Mouse (Mus musculus) heart, embryonic 10.5 days (tissue): ENCODE data around the gene Soat2. TPM values are rescaled to one million over a fixed set of nuclear protein-coding genes. Genes with fewer than 3 reads are reported as not detected.
"Not testable (repeated sequence)": the region's sequence is repeated elsewhere in the genome, so short reads cannot be mapped to it uniquely, and the experiment has no call there.

Source experiments
- DNase-seq: peaks from one replicate; pipeline ENCODE4 v3.0.0-alpha.2; 2017; ENCODE audit warnings: low spot score
- H3K27ac ChIP-seq: fragments of 300-500 bp; sonication (generic); 2 replicates; pipeline ENCODE4 v1.5.1; 2016; ENCODE audit warnings: mild to moderate bottlenecking
- H3K27me3 ChIP-seq: fragments of 300-500 bp; sonication (generic); 2 replicates; pipeline ENCODE4 v1.6.1; 2016; ENCODE audit warnings: mild to moderate bottlenecking; ENCODE audit not compliant: poor library complexity, insufficient read depth, severe bottlenecking
- H3K36me3 ChIP-seq: fragments of 300-500 bp; sonication (generic); 2 replicates; pipeline ENCODE4 v1.6.1; 2016; ENCODE audit warnings: mild to moderate bottlenecking, moderate library complexity
- H3K4me1 ChIP-seq: fragments of 300-500 bp; sonication (generic); 2 replicates; pipeline ENCODE4 v1.6.1; 2016; ENCODE audit warnings: mild to moderate bottlenecking
- H3K4me3 ChIP-seq: fragments of 300-500 bp; sonication (generic); 2 replicates; pipeline ENCODE4 v1.5.1; 2016; ENCODE audit warnings: mild to moderate bottlenecking, moderate library complexity
- H3K9me3 ChIP-seq: fragments of 300-500 bp; sonication (generic); 2 replicates; pipeline ENCODE4 v1.6.1; 2016; ENCODE audit warnings: mild to moderate bottlenecking, moderate library complexity
- WGBS: fragments of 180-500 bp; shearing (Covaris S2); methylation state at CpG from one replicate; pipeline ENCODE4 v1.1.7; 2016; 5-methylcytosine and 5-hydroxymethylcytosine counted together
- polyA plus RNA-seq: library from polyadenylated mRNA; unstranded; fragments of >200 nt; fragmentation: Nextera tagmentation; extraction: Ambion mirVana; gene quantifications from 2 replicates; pipeline ENCODE4 v1.2.1, GENCODE M21; 2016

Gene Soat2
- polyA plus RNA-seq, 1 experiment from 2014 or later, result 7.9 TPM

GRCm38 (mm10) chr15:102142914-102143912 is 7.1 kb upstream of the Soat2 start:
- Histone ChIP-seq H3K27me3 (peaks cover 50% of the 10 kb centered on the region), H3K9me3 (no peaks in the 10 kb centered on the region), H3K4me1 (peaks cover 33% of the 10 kb centered on the region), H3K36me3 (no peaks in the 10 kb centered on the region), H3K27ac (no peak overlapping the region), H3K4me3 (no peak overlapping the region)
- no peak for DNase-seq
- 49% methylated on average over 23 of the region's 23 CpGs for WGBS

GRCm38 (mm10) chr15:102144274-102144711 is 6.0 kb upstream of the Soat2 start, which contains the start of gene Igfbp6:
Gene Igfbp6, plus strand, starts transcription at chr15:102144362.
- 11% methylated on average over 22 of the region's 22 CpGs for WGBS
- peaks cover 36% of the 10 kb centered on the region for H3K4me1 ChIP-seq
- no peaks in the 10 kb centered on the region for H3K9me3 ChIP-seq
- H3K27me3 ChIP-seq, result peaks cover 53% of the 10 kb centered on the region
- no peak for DNase-seq
- H3K4me3 ChIP-seq, result peak within 1 kb of the TSS; percentile 51
- H3K27ac ChIP-seq, result peak within 1 kb of the TSS; percentile 32; the same call in 1 of the 2 replicates
- H3K36me3 ChIP-seq, result no peaks in the 10 kb centered on the region

DNA sequence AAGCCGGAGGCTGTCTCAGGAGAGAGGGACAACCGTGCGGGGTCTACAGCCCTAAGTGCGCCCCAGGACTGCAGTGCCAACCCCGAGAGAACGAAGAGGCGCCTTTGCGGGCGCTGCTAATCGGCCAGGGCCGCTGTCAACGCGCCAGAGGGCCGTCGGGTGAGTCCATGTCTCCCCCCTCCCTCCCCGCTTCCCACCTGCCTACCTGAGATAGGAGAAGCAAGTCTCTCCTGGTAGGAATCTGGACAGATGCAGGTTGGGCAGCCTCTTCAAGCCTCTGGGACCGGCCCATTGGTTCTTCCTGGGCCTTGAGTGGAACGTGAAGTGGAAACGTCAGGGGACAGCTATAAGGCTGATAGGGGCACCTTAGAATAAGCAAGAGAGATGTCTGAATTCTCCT is 5.6 kb upstream of the Soat2 start:
- no peak for DNase-seq
- peak overlapping the region; percentile 51 for H3K4me3 ChIP-seq
- 0 out of 2 replicates have a peak overlapping the region, but pooled peaks have one; percentile 32 for H3K27ac ChIP-seq
- no peaks in the 10 kb centered on the region for H3K36me3 ChIP-seq
- peaks cover 40% of the 10 kb centered on the region for H3K4me1 ChIP-seq
- H3K27me3 ChIP-seq, result peaks cover 53% of the 10 kb centered on the region
- WGBS, result 10% methylated on average over 19 of the region's 19 CpGs
- no peaks in the 10 kb centered on the region for H3K9me3 ChIP-seq

DNA sequence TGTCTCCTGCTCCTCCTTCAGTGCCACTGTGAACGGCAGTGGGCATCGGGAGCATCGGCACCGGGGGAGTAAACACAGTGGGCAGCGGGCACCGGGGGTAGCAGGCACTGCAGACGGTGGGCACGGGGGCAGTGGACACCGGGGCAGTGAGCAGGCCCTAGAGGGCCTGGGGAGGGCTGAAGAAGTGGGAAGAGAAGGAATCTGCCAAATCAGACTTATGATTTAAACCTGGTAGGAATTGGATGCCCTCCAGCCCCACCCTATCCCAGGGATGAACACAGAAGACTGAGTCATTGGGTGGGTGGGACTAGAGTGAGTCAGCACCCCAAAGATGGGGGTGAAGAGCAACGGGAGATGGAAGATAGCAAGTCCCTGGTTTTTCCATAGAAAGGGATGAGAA is 5.0 kb upstream of the Soat2 start:
- H3K27ac ChIP-seq, result no peak overlapping the region
- no peaks in the 10 kb centered on the region for H3K9me3 ChIP-seq
- no peak overlapping the region for H3K4me3 ChIP-seq
- DNase-seq, result no peak
- WGBS, result 84% methylated on average over 10 of the region's 10 CpGs
- H3K4me1 ChIP-seq, result peaks cover 46% of the 10 kb centered on the region
- H3K27me3 ChIP-seq, result peaks cover 53% of the 10 kb centered on the region
- no peaks in the 10 kb centered on the region for H3K36me3 ChIP-seq

GRCm38 (mm10) chr15:102146089-102146488 is 4.2 kb upstream of the Soat2 start:
- WGBS, result 63% methylated on average over 5 of the region's 5 CpGs
- no peaks in the 10 kb centered on the region for H3K36me3 ChIP-seq
- no peaks in the 10 kb centered on the region for H3K9me3 ChIP-seq
- peaks cover 54% of the 10 kb centered on the region for H3K4me1 ChIP-seq
- no peak for DNase-seq
- H3K27me3 ChIP-seq, result peaks cover 53% of the 10 kb centered on the region
- no peak overlapping the region for H3K27ac ChIP-seq
- H3K4me3 ChIP-seq, result no peak overlapping the region

- peaks cover 54% of the 10 kb centered on the region for H3K4me1 ChIP-seq
- peaks cover 48% of the 10 kb centered on the region for H3K27me3 ChIP-seq
- H3K4me3 ChIP-seq, result no peak overlapping the region
- DNase-seq, result no peak
- no peak overlapping the region for H3K27ac ChIP-seq
- H3K36me3 ChIP-seq, result no peaks in the 10 kb centered on the region
- no peaks in the 10 kb centered on the region for H3K9me3 ChIP-seq
- WGBS, result 3% methylated on average over 1 of the region's 1 CpGs
These were observed 3.4 kb upstream of the Soat2 start for GRCm38 (mm10) chr15:102146882-102147281.

DNA sequence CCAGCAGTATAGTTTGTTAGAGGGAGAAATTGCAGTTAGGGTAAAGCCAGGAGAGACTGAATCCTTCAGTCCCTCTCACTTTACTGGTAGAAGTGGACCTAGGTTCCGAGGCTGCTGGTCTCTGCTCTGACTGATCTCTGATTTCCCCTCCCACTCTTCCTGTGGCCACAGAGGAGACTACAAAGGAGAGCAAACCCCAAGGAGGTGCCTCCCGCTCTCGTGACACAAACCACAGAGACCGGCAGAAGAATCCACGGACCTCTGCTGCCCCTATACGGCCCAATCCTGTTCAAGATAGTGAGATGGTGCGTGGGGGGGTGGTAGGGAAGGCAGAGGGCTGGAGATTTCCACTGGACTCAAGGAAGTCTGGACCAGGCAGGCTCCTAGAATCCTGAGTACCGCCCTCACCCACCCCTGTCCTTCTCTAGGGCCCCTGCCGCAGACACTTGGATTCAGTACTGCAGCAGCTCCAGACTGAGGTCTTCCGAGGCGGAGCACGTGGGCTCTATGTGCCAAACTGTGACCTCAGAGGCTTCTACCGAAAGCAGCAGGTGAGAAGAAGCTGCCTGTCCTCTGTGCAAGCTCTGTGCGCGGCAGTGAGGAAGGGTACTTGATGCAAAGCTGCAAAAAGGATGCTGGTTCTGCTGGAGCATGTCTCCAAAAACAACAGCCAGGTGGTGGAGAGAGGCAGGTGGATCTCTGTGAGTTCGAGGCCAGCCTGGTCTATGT is 2.5 kb upstream of the Soat2 start:
- Histone ChIP-seq H3K4me3 (no peak overlapping the region), H3K27me3 (peaks cover 39% of the 10 kb centered on the region), H3K36me3 (no peaks in the 10 kb centered on the region), H3K27ac (no peak overlapping the region), H3K9me3 (no peaks in the 10 kb centered on the region), H3K4me1 (peaks cover 52% of the 10 kb centered on the region)
- DNase-seq, result no peak
- 61% methylated on average over 16 of the region's 16 CpGs for WGBS

DNA sequence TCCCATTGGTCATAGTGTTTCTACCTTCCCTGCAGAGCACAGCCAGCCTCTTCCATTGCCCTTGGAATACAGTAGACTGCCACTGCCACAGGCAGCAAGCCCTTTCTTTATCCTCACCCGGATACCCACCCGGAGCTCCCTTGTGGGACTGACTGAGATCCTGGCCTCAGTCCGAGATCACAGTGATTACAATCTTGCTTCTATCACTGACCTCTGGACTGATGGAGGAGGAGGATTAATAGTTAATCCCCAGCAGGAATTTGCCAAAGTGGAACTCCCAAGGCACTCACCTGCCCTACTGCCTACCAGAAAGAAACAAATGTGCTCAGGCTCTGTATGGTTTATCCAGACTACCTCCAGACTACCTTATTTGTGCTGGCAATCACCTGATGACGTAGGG is 765 bp upstream of the Soat2 start:
- Histone ChIP-seq H3K27ac (no peak overlapping the region; the same call in 1 of the 2 replicates), H3K36me3 (no peaks in the 10 kb centered on the region), H3K4me3 (no peak overlapping the region), H3K4me1 (peaks cover 35% of the 10 kb centered on the region), H3K9me3 (no peaks in the 10 kb centered on the region), H3K27me3 (peaks cover 23% of the 10 kb centered on the region)
- DNase-seq, result no peak
- WGBS, result 68% methylated on average over 4 of the region's 4 CpGs

DNA sequence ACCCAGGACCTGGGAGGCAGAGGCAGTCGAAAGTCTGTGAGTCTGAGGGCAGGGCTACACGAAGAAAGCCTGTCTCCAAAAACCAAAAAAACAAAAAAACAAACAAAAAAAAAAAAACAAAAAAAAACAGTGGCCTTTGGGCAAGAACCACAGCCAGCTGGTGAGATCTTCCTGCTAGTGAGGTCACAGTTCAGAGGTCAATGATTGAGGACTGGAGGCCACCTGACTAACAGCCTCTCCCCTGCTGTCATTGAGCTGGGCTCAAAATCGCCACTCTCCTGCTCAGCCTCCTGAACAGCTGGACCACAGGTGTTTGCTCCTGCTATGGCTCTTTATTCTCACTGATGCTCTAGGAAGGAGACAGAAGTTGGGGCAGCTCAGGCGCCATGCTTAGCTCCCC is 2.3 kb downstream of the Soat2 start:
- 53% methylated on average over 4 of the region's 4 CpGs for WGBS
- no peak overlapping the region for H3K27ac ChIP-seq

GRCm38 (mm10) chr15:102155006-102155405 is 4.7 kb downstream of the Soat2 start:
- H3K4me1 ChIP-seq, result peaks cover 17% of the 10 kb centered on the region
- not testable (repeated sequence) for H3K4me3 ChIP-seq, H3K27me3 ChIP-seq, DNase-seq, H3K36me3 ChIP-seq, H3K27ac ChIP-seq, H3K9me3 ChIP-seq
- WGBS, result 87% methylated on average over 6 of the region's 6 CpGs

More for the DNA sequence above, 2.3 kb downstream of the Soat2 start:
- DNase-seq, result no peak
- Histone ChIP-seq H3K4me3 (no peak overlapping the region), H3K4me1 (peaks cover 31% of the 10 kb centered on the region), H3K36me3 (no peaks in the 10 kb centered on the region), H3K9me3 (no peaks in the 10 kb centered on the region), H3K27me3 (peaks cover 6% of the 10 kb centered on the region; the same call in 1 of the 2 replicates)

GRCm38 (mm10) chr15:102156836-102157235 is 6.5 kb downstream of the Soat2 start:
- H3K27ac ChIP-seq, result 0 out of 2 replicates have a peak overlapping the region, but pooled peaks have one; percentile 42
- H3K27me3 ChIP-seq, result peaks cover 9% of the 10 kb centered on the region; the same call in 1 of the 2 replicates
- no peaks in the 10 kb centered on the region for H3K36me3 ChIP-seq
- H3K4me1 ChIP-seq, result peaks cover 6% of the 10 kb centered on the region; the same call in 1 of the 2 replicates
- DNase-seq, result no peak
- WGBS, result 48% methylated on average over 20 of the region's 20 CpGs
- H3K9me3 ChIP-seq, result no peaks in the 10 kb centered on the region
- no peak overlapping the region for H3K4me3 ChIP-seq

DNA sequence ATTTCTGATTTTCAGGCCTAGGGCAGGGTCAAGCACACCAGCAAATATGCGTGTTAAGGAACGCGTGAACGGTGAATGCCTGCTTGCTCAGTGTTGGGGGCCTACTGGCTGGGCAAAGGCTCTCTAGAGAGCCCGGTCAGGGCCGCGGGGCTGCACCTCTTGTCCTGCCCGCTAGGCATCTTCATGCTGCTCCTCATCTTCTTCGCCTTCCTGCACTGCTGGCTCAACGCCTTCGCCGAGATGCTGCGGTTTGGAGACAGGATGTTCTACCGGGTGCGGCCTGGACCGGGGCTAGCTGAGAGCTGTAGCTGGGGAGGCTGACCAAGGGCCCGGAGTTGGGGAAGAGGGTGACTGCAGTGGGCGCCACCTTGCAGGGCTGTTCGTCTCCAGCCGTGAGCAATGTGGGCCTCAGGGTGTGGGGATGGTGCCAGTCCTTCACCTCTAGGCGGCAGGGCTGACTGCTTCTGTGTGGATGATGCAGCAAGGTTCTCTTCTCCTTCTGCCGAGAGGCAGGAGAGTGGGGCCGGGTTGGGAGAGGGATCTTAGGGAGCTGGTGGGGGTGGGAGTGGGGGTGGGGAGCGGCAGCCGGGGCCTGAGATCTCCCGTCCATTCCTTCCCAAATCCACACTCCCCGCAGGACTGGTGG is 10.2 kb downstream of the Soat2 start:
- Histone ChIP-seq H3K27me3 (peaks cover 17% of the 10 kb centered on the region; the same call in 1 of the 2 replicates), H3K27ac (no peak overlapping the region; the same call in 1 of the 2 replicates), H3K9me3 (no peaks in the 10 kb centered on the region), H3K4me3 (no peak overlapping the region), H3K36me3 (no peaks in the 10 kb centered on the region), H3K4me1 (peaks cover 6% of the 10 kb centered on the region; the same call in 1 of the 2 replicates)
- whole genome bisulfite sequencing, result 46% methylated on average over 27 of the region's 27 CpGs
- DNase-seq, result no peak
